Mouse (Mus musculus): ENCODE data around the gene Ppp3r1. TPM values are rescaled to one million over a fixed set of nuclear protein-coding genes. Genes with fewer than 3 reads are reported as not detected.

Ppp3r1 gene
- 100 to 1,000 TPM; 164 to 178 TPM for total RNA-seq (2021)
- long read RNA-seq, experiment 1, transcript Ppp3r1-201 (6 exons, 2,859 nt) = major isoform, 131 of 162 reads
- long read RNA-seq, experiment 1, partial matches to known transcripts = 29 of 162 reads
- long read RNA-seq, experiment 1, other reads (novel, unspliced or antisense) = 2 of 162 reads
- long read RNA-seq, experiment 2, transcript Ppp3r1-201 (6 exons, 2,859 nt) = major isoform, 163 of 173 reads
- long read RNA-seq, experiment 2, partial matches to known transcripts = 6 of 173 reads
- long read RNA-seq, experiment 2, other reads (novel, unspliced or antisense) = 4 of 173 reads

GRCm38 (mm10) chr11:17158858-17159737 lies at the start of gene Ppp3r1:
TSS of gene Ppp3r1 (plus strand) at chr11:17159263.
- intact Hi-C loops (cut with DNase I; ENCODE audit: low total_unique reads) = no loop called here

GRCm38 (mm10) chr11:17112419-17113090 lies 46.5 kb upstream of the Ppp3r1 start:
- intact Hi-C loops (cut with DNase I; ENCODE audit: low total_unique reads) = no loop called here
- no peak for DNase-seq

More at GRCm38 (mm10) chr11:17158858-17159737, at the start of gene Ppp3r1:
- peak; percentile 98 for DNase-seq

GRCm38 (mm10) chr11:17126418-17126817 lies 32.6 kb upstream of the Ppp3r1 start:
- DNase-seq = no peak
- intact Hi-C loops (cut with DNase I; ENCODE audit: low total_unique reads) = no loop called here

GRCm38 (mm10) chr11:17135638-17136037 lies 23.4 kb upstream of the Ppp3r1 start:
- DNase-seq = no peak
- intact Hi-C loops (cut with DNase I; ENCODE audit: low total_unique reads) = no loop called here

- intact Hi-C loops (cut with DNase I; ENCODE audit: low total_unique reads) = no loop called here
- DNase-seq = no peak
Observed at GRCm38 (mm10) chr11:17138306-17139033, 20.6 kb upstream of the Ppp3r1 start.

- intact Hi-C loops (cut with DNase I; ENCODE audit: low total_unique reads) = loop anchor here (10.0 kb wide), 1 partner anchor 55 kb away; the partner anchor contains the start of gene Pno1
- peak; percentile 28 for DNase-seq
Observed at GRCm38 (mm10) chr11:17159738-17160241, 727 bp downstream of the Ppp3r1 start.

GRCm38 (mm10) chr11:17160242-17160641 lies 1.2 kb downstream of the Ppp3r1 start:
- intact Hi-C loops (cut with DNase I; ENCODE audit: low total_unique reads) = loop anchor here (10.0 kb wide), 1 partner anchor 55 kb away; the partner anchor contains the start of gene Pno1
- DNase-seq = peak; percentile 13

- intact Hi-C loops (cut with DNase I; ENCODE audit: low total_unique reads) = loop anchor here (10.0 kb wide), 1 partner anchor 51 kb away; the partner anchor contains the start of gene Pno1
- DNase-seq = no peak
Observed at GRCm38 (mm10) chr11:17163956-17164355, 4.9 kb downstream of the Ppp3r1 start.

GRCm38 (mm10) chr11:17166627-17167026 lies 7.6 kb downstream of the Ppp3r1 start:
- intact Hi-C loops (cut with DNase I; ENCODE audit: low total_unique reads) = loop anchor here (10.0 kb wide), 1 partner anchor 48 kb away; the partner anchor contains the start of gene Pno1
- DNase-seq = no peak

- intact Hi-C loops (cut with DNase I; ENCODE audit: low total_unique reads) = loop anchor here (10.0 kb wide), 1 partner anchor 46 kb away; the partner anchor contains the start of gene Pno1
- DNase-seq = no peak
Observed at GRCm38 (mm10) chr11:17169262-17169661, 10.2 kb downstream of the Ppp3r1 start.

GRCm38 (mm10) chr11:17170938-17171729 lies 12.1 kb downstream of the Ppp3r1 start:
- DNase-seq = no peak

GRCm38 (mm10) chr11:17172300-17172699 lies 13.2 kb downstream of the Ppp3r1 start:
- DNase-seq = no peak
- intact Hi-C loops (cut with DNase I; ENCODE audit: low total_unique reads) = no loop called here

More at GRCm38 (mm10) chr11:17170938-17171729, 12.1 kb downstream of the Ppp3r1 start:
- intact Hi-C loops (cut with DNase I; ENCODE audit: low total_unique reads) = no loop called here

- DNase-seq = no peak
- intact Hi-C loops (cut with DNase I; ENCODE audit: low total_unique reads) = no loop called here
Observed at GRCm38 (mm10) chr11:17176638-17177037, 17.6 kb downstream of the Ppp3r1 start.

GRCm38 (mm10) chr11:17180753-17181152 lies 21.7 kb downstream of the Ppp3r1 start:
- intact Hi-C loops (cut with DNase I; ENCODE audit: low total_unique reads) = no loop called here
- no peak for DNase-seq

GRCm38 (mm10) chr11:17181807-17182206 lies 22.7 kb downstream of the Ppp3r1 start, which contains the start of gene Wdr92:
TSS of gene Wdr92 (plus strand) at chr11:17182107.
- intact Hi-C loops (cut with DNase I; ENCODE audit: low total_unique reads) = no loop called here
- DNase-seq = no peak

GRCm38 (mm10) chr11:17183165-17183564 lies 24.1 kb downstream of the Ppp3r1 start:
- DNase-seq = no peak
- intact Hi-C loops (cut with DNase I; ENCODE audit: low total_unique reads) = no loop called here

GRCm38 (mm10) chr11:17187649-17188048 lies 28.6 kb downstream of the Ppp3r1 start:
- DNase-seq = no peak
- intact Hi-C loops (cut with DNase I; ENCODE audit: low total_unique reads) = no loop called here

GRCm38 (mm10) chr11:17188786-17189185 lies 29.7 kb downstream of the Ppp3r1 start:
- no peak for DNase-seq
- intact Hi-C loops (cut with DNase I; ENCODE audit: low total_unique reads) = no loop called here

Data from gastrocnemius, postnatal 14 days (tissue).